Mouse (Mus musculus) cerebellum, adult 11 months (tissue): Measurements from ENCODE around the gene Efna3.

Experiments used
- DNase-seq: peaks from one replicate; pipeline ENCODE4 v3.0.0; 2022

Efna3 gene

DNA sequence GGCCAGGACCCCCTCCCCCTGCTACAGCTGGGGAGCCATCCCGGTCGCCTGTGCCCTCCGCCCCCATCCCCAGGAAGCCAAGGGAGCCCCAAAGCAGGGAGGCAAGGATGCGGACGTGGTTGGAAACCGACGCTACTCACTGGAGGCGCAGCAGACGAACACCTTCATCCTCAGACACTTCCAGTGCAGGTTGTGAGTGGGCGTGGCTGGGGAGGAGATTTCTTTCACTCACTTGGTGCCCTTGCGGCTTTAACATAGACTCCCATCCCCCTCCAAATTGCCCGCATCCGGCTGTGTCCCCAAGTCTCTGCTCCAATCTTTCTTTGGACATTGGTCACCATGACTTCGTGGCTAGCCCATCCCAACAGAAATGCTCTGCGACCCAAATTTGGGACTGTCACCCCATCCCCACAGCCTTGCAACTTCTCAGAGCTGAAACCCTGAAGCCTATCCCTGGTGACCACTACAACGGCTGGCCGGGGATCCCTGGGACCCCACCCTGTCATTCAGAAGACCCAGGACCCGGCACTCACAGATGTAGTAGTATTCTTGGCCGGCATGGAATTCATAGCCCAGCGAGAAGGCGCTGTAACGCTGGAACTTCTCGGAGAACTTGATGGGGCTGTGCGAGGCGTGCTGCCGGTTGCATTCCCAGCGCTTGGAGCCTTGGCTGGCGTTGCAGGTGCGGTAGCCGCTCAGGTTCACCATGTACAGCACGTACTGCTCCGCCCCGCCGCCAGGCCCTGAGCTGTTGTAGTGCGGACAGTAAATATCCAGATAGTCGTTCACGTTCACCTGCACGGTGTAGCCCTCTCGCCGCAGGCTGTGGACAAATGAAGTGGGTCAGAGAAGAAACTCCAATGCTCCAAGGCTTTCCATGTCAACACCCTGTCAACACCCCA is 6.6 kb downstream of the Efna3 start:
- no peak for DNase-seq

- DNase-seq = peak; percentile 56
Observed at GRCm38 (mm10) chr3:89315195-89315929, 7.4 kb downstream of the Efna3 start.

DNA sequence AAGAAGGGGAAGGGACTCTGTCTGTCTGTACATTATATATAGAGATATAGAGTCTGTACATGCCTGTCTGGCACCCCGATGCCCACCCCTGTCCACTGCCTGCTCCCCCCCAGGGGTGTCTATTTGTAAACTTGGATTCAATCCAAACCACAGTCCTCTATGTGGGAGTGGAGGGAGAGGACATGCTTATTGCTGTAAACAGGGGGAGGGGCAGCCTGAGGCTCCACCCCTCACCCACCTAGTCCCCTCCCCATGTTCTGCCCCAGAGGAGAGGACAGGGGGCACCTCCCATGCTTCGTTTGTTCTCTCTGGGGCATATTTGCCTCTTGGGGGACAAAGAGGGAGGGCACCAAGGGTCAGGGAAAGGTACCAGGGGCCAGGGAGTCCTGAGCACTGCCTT is 8.0 kb downstream of the Efna3 start:
- DNase-seq = no peak

- no peak for DNase-seq
Observed at GRCm38 (mm10) chr3:89314340-89314739, 8.4 kb downstream of the Efna3 start.

GRCm38 (mm10) chr3:89308089-89308488 is 14.7 kb downstream of the Efna3 start:
- DNase-seq = peak; percentile 46

DNA sequence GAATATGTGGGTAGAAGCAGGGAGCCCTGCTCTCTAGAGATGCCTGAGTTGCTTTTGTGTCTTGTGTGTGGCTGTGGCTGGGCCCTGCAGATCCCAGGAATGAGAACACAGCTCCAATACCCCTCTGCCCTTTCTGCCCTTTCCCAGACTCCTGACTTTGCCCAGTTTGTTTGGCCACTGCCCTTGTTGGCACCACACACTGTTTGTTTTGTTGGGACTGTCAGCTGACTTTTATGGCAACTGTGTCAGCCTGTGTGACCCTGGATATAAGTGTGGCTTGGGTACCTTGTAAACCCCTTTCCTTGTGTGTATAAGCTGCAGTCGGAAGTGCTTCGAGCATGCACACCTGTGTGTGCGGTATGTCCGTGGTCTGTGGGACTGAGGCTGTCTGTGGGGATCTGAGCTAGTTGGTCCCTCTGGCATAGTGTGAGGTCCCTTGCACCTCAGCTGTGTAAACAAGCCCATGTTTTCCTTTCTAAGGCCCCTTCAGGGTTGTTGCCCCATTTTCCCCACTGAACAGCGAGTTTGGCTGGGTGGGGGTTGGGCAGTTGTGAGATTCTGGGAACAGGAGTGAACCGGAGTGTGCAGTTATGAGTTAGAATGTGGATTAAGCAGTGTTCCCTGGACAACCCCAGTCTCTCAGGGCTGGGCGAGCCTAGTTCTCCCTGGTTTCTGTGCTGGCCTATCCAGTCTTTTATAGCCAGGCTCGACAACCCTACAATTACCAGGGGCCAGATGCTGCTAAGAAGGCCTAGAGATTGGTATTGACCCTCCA is 17.0 kb downstream of the Efna3 start:
- DNase-seq = no peak

DNA sequence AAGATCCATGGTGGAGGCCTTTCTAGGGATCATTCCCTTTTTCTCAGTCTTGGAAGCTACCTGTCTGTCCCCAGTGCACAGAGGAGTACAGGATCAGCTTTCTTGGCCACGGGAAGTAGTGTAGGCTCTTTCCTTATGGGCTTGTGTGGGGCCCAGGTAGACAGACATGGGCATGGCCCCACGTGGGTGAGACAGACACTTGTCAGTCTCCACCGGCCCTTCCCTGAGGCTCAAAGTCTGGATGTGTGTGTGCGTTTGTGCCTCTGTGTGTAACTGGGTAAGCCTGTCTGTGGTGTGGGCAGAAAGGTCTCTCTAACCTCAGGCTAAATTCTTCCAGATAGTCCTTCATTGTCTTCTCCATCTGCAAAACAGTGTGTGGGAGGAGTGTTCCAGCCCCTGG is 17.7 kb downstream of the Efna3 start:
- DNase-seq = no peak

- no peak for DNase-seq
Observed at GRCm38 (mm10) chr3:89304440-89304839, 18.3 kb downstream of the Efna3 start.

DNA sequence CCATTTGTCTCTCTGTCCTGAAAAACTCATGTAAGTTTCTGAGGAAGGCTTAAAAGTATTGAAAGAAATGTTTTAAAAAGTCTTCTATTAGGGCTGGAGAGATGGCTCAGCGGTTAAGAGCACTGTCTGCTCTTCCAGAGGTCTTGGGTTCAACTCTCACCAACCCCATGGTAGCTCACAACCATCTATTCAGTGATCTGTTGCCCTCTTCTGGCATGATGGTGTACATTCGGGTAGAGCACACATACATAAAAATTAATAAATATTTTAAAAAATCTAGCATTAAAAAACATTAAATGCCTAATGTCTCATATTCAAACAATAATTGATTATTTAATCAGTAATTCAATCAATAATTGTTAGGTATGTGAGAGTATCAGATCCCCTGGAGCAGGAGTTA is 22.3 kb downstream of the Efna3 start:
- DNase-seq = no peak

DNA sequence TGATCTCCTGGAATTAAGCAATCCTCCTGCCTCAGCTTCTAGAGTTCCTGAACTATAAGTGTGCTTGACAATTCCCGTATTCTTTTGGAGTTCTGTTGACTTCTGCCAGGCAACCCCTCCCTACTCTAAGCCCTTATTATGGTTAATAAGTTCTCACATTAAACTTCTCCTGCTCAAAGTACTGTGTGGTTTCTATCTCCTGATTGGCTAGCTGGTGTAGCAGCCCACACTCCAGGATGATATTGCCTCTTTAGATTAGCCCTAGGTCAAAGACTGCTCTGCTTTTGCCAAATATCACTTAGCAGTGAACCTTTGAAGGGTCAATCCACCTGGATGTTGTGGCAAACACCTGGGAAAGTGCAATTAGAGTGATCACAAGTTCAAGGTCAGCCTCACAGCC is 22.7 kb downstream of the Efna3 start:
- no peak for DNase-seq

- no peak for DNase-seq
Observed at GRCm38 (mm10) chr3:89299499-89299898, 23.3 kb downstream of the Efna3 start.

DNA sequence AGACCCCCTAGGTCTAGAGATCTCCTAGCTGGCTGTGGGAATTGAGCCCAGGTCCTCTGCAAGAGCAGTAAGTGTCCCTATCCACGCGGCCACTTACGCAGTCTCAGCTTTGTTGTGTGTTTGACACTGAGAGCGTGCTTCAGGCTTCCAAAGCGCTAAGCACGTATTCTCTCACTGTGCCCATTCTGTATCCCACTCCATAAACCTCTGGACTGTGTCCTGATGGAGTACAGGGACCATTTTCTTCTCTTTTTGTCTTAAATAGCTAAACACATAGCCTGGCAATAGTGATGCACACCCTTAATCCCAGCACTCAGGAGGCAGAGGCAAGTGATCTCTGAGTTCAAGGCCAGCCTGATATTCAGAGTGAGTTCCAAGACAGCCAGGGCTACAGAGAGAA is 23.9 kb downstream of the Efna3 start:
- no peak for DNase-seq

DNA sequence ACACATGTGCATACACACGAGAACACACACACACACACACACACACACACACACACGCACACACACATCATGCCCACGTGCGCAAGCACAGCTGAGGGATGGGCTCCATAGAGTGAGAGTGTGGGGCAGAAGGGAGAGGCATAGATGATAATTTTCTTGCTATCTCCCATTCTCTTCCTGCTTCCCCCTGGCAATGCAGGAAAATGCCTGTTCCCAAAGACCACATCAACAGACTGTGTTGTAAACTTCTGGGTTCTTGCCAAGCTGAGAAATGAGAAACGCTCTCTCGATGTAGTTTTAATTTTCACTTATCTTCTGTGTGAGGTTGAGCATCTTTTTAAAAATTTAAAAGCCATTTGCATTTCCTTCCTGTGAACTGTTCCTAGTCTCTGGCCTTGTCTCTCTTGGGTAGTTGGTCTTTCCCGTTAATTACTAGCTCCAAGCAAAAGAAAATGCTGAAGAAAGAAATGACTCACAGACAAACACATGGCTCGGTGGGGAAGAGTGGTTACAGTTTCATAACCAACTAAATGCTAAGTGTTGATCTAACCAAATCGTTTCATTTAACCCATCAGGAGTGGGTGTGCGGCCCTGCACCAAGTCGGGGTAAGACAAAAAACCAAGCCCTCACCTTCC is 25.9 kb downstream of the Efna3 start:
- DNase-seq = no peak

- DNase-seq = no peak
Observed at GRCm38 (mm10) chr3:89295685-89296230, 27.0 kb downstream of the Efna3 start.

DNA sequence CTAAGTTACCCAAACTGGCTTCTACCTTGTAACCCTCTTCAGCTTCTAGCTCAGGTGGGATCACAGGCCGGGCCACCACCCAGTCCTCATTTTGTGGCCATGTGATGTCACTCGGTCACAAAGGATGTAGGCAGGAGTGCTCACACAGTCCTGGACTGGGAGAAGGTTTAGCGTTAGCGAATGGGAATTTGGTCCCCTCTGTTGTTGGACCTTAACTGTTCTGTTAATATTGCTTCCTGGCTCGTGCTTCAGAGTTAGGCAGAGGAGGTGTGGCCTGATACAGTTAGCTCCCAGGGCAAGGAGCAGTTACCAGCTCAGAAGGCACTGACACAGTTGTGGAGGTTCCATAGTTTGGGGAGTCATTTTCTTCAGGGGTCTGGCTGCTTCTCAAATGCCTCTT is 28.6 kb downstream of the Efna3 start:
- no peak for DNase-seq

- no peak for DNase-seq
Observed at GRCm38 (mm10) chr3:89293247-89293918, 29.4 kb downstream of the Efna3 start.

DNA sequence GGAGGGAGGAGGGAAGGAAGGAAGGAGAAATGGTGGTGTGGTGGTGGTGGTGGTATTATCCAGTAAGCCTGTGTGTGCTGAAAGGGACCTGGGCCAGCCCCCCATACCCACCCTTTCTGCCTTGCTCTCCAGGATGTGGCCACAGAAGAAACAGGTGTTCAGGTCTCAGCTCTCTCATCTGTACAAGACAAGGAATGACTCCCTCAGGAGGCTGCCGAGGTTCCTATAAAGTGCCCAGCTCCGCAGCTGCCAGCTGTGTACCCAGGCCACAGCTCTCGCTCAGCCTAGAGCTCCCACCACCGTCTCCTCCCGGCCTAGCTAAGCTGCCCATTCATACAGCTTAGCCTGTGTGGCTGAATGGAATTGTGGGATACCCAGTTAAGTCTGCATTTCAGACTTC is 30.5 kb downstream of the Efna3 start:
- no peak for DNase-seq

DNA sequence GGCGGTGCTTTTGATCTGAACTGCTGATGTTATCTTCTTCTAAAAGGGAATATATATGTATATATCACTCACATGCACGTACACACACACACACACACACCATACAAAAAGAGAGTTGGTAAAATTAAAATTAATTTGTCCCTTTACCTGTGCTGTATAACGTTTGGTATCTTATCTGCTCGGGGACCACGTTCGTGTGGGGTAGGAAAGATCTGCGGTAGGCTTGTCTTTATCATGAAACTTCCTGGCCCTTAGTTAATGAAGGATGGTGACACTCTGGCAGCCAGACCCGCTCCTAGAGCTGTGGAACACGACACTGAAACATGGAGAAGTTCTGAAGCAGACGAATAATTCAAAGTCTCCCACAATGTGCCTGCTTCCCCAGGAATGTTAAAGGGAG is 30.9 kb downstream of the Efna3 start:
- no peak for DNase-seq

DNA sequence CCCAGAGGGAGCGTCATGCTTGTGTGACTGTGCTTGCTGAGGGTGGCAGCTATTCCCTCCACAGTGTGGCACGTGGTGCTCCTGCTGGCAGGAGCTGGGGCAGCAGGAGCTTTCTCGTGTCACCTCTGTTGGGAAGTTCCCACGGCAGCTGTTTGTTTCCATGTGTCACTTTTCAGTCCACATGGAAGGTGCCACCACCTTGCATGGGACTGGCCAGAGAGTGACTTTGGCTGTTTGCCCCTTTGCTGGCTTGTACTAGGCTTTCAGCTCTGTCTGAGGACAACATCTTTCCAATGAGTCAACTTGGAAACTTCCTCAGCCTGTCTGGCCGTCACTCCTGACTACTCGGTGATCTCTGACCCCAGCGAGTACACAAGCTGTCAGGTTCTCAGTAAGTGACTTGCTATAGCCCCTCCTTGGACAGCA is 34.2 kb downstream of the Efna3 start:
- no peak for DNase-seq

- DNase-seq = no peak
Observed at GRCm38 (mm10) chr3:89287286-89287685, 35.5 kb downstream of the Efna3 start.

DNA sequence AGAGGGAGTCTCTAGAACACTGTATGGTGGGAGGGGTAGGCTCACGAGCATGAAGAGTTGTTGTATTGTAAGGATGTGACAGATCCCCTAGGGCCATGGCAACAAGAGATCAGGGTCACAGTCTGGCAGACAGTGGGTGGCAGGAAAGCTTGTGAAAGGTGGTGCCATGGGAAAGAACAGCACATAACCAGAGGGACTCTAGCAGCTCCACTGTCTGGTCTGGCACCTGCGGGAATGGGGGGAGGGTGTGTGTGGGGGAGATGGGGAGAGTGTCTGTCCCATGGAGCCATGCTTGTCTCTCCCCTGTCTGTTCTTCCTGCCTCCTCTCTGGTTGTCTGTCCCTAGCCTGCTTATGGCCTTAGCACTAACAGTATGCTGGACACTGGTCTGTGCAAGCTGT is 37.2 kb downstream of the Efna3 start:
- no peak for DNase-seq

DNA sequence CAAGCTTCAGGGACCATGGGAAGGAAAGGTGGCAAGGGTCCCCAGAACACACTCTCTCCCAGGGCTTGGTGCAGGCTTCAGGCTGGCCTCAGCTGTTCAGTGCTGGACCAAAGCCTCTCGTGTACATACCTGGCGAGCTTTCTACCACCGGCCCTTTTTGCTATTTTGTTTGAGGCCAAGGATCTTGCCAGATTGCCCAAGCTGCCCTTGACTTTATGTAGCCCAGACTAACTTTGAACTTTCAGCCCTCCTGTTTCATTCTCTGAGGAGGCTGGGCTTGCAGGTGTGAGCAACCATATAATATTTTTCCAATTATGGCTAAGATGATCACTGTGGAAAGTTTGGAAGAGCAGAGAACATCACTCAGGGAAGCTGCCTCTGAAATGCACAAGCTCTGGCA is 38.5 kb downstream of the Efna3 start:
- DNase-seq = no peak
